In the genomic region with DNA sequence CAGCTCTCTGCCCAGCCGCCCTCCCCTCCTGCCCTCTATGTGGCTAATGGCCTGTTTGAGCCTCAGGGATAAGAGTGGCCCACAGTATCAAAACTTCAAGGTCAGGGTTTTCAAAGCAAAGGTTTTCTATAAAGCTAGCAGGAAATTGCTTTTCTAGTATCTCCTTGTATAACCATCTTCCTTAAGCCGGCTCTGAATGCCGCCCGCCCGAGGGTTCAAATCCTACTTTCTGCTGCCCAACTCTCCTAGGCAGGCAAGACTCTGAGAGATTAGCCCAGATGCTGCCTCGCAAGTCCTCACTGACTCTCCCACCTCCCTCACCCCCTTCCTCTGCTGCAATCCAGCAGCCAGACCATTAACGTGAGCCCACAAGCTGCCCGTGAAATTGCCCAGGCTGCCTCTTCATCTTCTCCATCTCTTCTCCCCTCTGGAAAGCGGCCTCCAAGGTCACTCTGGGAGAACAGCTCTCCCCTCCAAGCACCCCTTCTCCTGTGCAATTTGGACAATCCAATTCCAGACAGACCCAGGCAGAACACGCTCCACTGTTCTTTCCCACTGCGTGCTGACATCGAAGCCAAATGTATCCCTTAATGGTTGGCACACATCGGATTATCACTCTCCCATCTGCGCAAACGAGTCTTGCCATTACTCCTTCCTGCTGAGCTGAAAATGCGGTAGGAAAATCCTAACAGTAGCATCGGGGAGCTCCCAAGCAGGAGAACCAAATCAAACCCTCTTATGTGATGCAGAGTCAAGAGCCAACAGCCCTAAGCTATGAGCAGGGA, we compare ENCODE assay signal across 16 mouse cellular contexts. TPM values are rescaled to one million over a fixed set of nuclear protein-coding genes. Genes with fewer than 3 reads are reported as not detected.
DNase-seq lines count a peak whose midpoint lies in the region; ATAC-seq lines count a peak whose summit lies in the region.
"Had no signal": no experiment of that assay in that cellular context is flagged by ENCODE, and none has a peak within 500 bp of the region (broad histone marks: within the 10 kb centered on the region; RNA-seq: fewer than 3 reads in every experiment).

No protein-coding gene starts in this region.

- peaks cover 55% of the 10 kb centered on the region for H3K4me1 ChIP-seq in forebrain, embryonic 12.5 days
- peaks cover 21% of the 10 kb centered on the region for H3K4me1 ChIP-seq in forebrain, embryonic 14.5 days (ENCODE audit: control insufficient read depth, insufficient read depth, low read length)
- H3K4me1 ChIP-seq in kidney, embryonic 15.5 days = peaks cover 24% of the 10 kb centered on the region

- 0 out of 2 replicates have a peak overlapping the region, but pooled peaks have one; percentile 36 for H3K27ac ChIP-seq in forebrain, embryonic 12.5 days
- H3K27ac ChIP-seq in forebrain, embryonic 14.5 days (ENCODE audit: low read depth, low read length) = peak overlapping the region; percentile 46; the same call in 1 of the 2 replicates
- H3K27ac ChIP-seq in kidney, embryonic 15.5 days = no peak overlapping the region; the same call in 1 of the 2 replicates

- H3K4me2 ChIP-seq in forebrain, embryonic 12.5 days = no peak overlapping the region
- no peak overlapping the region for H3K4me2 ChIP-seq in forebrain, embryonic 14.5 days (ENCODE audit: low read length)
- H3K4me2 ChIP-seq in kidney, embryonic 15.5 days = no peak overlapping the region
- H3K4me2 ChIP-seq: heart, embryonic 11.5 days had no signal

- WGBS in forebrain, embryonic 12.5 days = 60% methylated on average over 17 of the region's 17 CpGs
- 58% methylated on average over 17 of the region's 17 CpGs for WGBS in forebrain, embryonic 14.5 days
- 67% methylated on average over 17 of the region's 17 CpGs for WGBS in kidney, embryonic 15.5 days

- H3K27me3 ChIP-seq in forebrain, embryonic 12.5 days = no peaks in the 10 kb centered on the region
- no peaks in the 10 kb centered on the region for H3K27me3 ChIP-seq in forebrain, embryonic 14.5 days (replicated peaks; ENCODE audit: control insufficient read depth, insufficient read depth, low read length)
- H3K27me3 ChIP-seq in kidney, embryonic 15.5 days = no peaks in the 10 kb centered on the region

- no peak overlapping the region for H3K9ac ChIP-seq in forebrain, embryonic 12.5 days
- no peak overlapping the region for H3K9ac ChIP-seq in forebrain, embryonic 14.5 days (ENCODE audit: low read length)
- H3K9ac ChIP-seq in kidney, embryonic 15.5 days = no peak overlapping the region

- peak; percentile 7; the same call in 1 of the 2 replicates for ATAC-seq in forebrain, embryonic 12.5 days (ENCODE audit: low FRiP score)
- ATAC-seq in forebrain, embryonic 14.5 days = peak; percentile 18; the same call in 1 of the 2 replicates
- no peak for ATAC-seq in kidney, embryonic 15.5 days (replicated peaks; ENCODE audit: low FRiP score)
- ATAC-seq: CD4-positive, CD25-positive, alpha-beta regulatory T cell, adult 4 months had no signal

- H3K36me3 ChIP-seq in forebrain, embryonic 12.5 days (replicated peaks) = peaks cover 15% of the 10 kb centered on the region
- H3K36me3 ChIP-seq in forebrain, embryonic 14.5 days (ENCODE audit: control insufficient read depth, insufficient read depth, low read length) = no peaks in the 10 kb centered on the region
- H3K36me3 ChIP-seq in kidney, embryonic 15.5 days = no peaks in the 10 kb centered on the region

- peaks cover 10% of the 10 kb centered on the region; the same call in 1 of the 2 replicates for H3K9me3 ChIP-seq in forebrain, embryonic 12.5 days
- 0 out of 2 replicates have a peak, but pooled peaks cover 2% of the 10 kb centered on the region for H3K9me3 ChIP-seq in forebrain, embryonic 14.5 days (replicated peaks; ENCODE audit: control insufficient read depth, low read length)
- no peaks in the 10 kb centered on the region; the same call in 1 of the 2 replicates for H3K9me3 ChIP-seq in kidney, embryonic 15.5 days (replicated peaks)

- DNase-seq in layer of hippocampus, adult 18-20 months (ENCODE audit: low spot score in 2 of 2) = peak; percentile 24 to 64
- DNase-seq in layer of hippocampus, adult 11-12 months (ENCODE audit: low spot score) = no peak
- DNase-seq in forebrain, embryonic 14.5 days (ENCODE audit: low spot score) = peak; percentile 58
- peak; percentile 50 to 76 for DNase-seq in layer of hippocampus, postnatal 14 days (ENCODE audit: low spot score in 2 of 2)
- DNase-seq in urinary bladder, postnatal 25 days (ENCODE audit: low spot score) = no peak
- DNase-seq in urinary bladder, postnatal 10 days (ENCODE audit: low spot score) = no peak
- DNase-seq: adrenal gland, adult 2 months; cerebellum, adult 11-12 months; gastrocnemius, postnatal 36 days; kidney, adult 18-20 months; thymus, postnatal 25 days had no signal

- H3K4me3 ChIP-seq in forebrain, embryonic 12.5 days (replicated peaks) = no peak overlapping the region
- H3K4me3 ChIP-seq in forebrain, embryonic 14.5 days (ENCODE audit: low read depth, low read length) = no peak overlapping the region
- H3K4me3 ChIP-seq in kidney, embryonic 15.5 days (replicated peaks) = no peak overlapping the region

RNA-seq across cellular contexts. Expression of a gene that starts 30.0 kb away (rescaled TPM):
- 1 to 10 TPM; 7.8 to 9.2 TPM for total RNA-seq in layer of hippocampus, adult 18-20 months (2021)
- 15.0 and 17.2 TPM in 2 replicates for polyA plus RNA-seq in forebrain, embryonic 12.5 days (2016; fragmentation: Nextera tagmentation; extraction: Ambion mirVana)
- polyA plus RNA-seq in forebrain, embryonic 14.5 days (2014; fragmentation: Nextera tagmentation; extraction: Ambion mirVana) = 7.4 and 8.9 TPM in 2 replicates
- 10 to 100 TPM; 19.5 to 21.8 TPM for total RNA-seq in layer of hippocampus, postnatal 14 days (2021)
- 7.1 and 8.3 TPM in 2 replicates for polyA plus RNA-seq in kidney, embryonic 15.5 days (2015; fragmentation: Nextera tagmentation; extraction: Ambion mirVana)

RNA-seq across cellular contexts. Expression of a gene that starts 45.3 kb away (rescaled TPM):
- total RNA-seq in layer of hippocampus, adult 18-20 months (2021) = 10 to 100 TPM; 21.6 to 24.3 TPM
- polyA plus RNA-seq in forebrain, embryonic 12.5 days (2016; fragmentation: Nextera tagmentation; extraction: Ambion mirVana) = 16.4 and 18.4 TPM in 2 replicates
- 34.3 and 38.1 TPM in 2 replicates for polyA plus RNA-seq in forebrain, embryonic 14.5 days (2014; fragmentation: Nextera tagmentation; extraction: Ambion mirVana)
- total RNA-seq in layer of hippocampus, postnatal 14 days (2021) = 10 to 100 TPM; 23.4 to 25.8 TPM
- polyA plus RNA-seq in kidney, embryonic 15.5 days (2015; fragmentation: Nextera tagmentation; extraction: Ambion mirVana) = 10.1 and 11.2 TPM in 2 replicates
- total RNA-seq: monocyte, adult 5-6 weeks had no signal

Comparison
In these comparisons a context has a peak if more than half of its experiments do, and no peak if none do; other contexts are left out.
1. DNase-seq: peak in layer of hippocampus, adult 18-20 months (2 of 2), forebrain, embryonic 14.5 days (single experiment) and layer of hippocampus, postnatal 14 days (2 of 2); none in layer of hippocampus, adult 11-12 months (single experiment), urinary bladder, postnatal 25 days (single experiment) and urinary bladder, postnatal 10 days (single experiment).